Mouse (Mus musculus): ENCODE measurements around the gene Runx2.

DNA sequence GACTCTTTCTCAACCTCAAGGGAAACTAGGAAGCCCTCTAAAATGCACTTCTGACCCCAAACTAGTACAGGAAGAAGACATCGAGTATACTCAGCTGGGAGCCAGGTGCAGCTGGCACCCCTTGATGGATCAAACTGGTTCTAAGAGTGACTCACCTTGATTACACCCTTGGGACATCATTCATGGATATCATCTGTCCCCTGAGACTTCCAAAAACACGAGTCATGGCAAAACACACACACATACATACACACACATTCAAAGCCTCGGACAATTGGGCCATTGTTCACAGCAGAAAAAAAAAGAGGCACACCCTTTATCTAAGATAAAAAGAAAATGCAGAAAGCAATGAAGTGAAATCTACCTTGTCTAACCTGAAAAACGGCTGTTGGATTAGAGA is 266.7 kb downstream of the Runx2 start:
- TF ChIP-seq GATA1 (IDR thresholded peaks at IDR 0.05; ENCODE audit: borderline replicate concordance, low read length): no peak
- TF ChIP-seq FLI1 (IDR thresholded peaks at IDR 0.05; ENCODE audit: low read length): no peak
